Mouse (Mus musculus): ENCODE data around the gene Abhd4. TPM values are rescaled to one million over a fixed set of nuclear protein-coding genes. Genes with fewer than 3 reads are reported as not detected.

The Abhd4 gene
- polyA plus RNA-seq, 1 experiment from 2014 or later: 61.5 TPM

DNA sequence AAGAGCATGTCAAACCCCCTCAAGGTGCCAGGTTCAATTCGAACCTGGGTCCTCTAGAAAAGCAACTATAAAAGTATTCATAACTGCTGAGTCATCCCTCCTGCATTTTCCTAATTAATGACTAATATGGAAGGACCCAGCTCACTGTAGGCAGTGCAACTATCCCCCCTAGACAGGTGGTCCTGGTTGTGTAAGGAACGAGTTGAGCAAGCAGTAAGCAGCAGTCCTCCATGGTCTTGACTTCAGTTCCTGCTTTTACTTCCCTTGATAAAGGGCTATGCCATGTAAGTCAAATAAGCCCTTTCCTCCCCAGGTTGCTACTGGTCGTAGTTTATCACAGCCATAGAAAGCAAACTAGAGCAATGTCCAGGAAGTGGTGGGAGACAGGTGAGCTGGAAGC, 7.8 kb upstream of the Abhd4 start:
- 90% methylated on average over 3 of the region's 3 CpGs for WGBS
- peaks cover 25% of the 10 kb centered on the region for H3K36me3 ChIP-seq (ENCODE audit: control insufficient read depth, insufficient read depth, low read length)
- ATAC-seq (ENCODE audit: low read depth): no peak
- peaks cover 23% of the 10 kb centered on the region for H3K4me1 ChIP-seq (replicated peaks; ENCODE audit: control insufficient read depth, insufficient read depth, low read length)
- H3K9me3 ChIP-seq (ENCODE audit: control insufficient read depth, low read length): no peaks in the 10 kb centered on the region
- H3K9ac ChIP-seq (ENCODE audit: low read length): no peak overlapping the region
- H3K27me3 ChIP-seq (ENCODE audit: control insufficient read depth, insufficient read depth, low read depth, low read length): no peaks in the 10 kb centered on the region
- no peak overlapping the region for H3K27ac ChIP-seq (ENCODE audit: low read length)
- H3K4me3 ChIP-seq (ENCODE audit: low read length): no peak overlapping the region
- no peak overlapping the region for H3K4me2 ChIP-seq (ENCODE audit: low read depth, low read length)

DNA sequence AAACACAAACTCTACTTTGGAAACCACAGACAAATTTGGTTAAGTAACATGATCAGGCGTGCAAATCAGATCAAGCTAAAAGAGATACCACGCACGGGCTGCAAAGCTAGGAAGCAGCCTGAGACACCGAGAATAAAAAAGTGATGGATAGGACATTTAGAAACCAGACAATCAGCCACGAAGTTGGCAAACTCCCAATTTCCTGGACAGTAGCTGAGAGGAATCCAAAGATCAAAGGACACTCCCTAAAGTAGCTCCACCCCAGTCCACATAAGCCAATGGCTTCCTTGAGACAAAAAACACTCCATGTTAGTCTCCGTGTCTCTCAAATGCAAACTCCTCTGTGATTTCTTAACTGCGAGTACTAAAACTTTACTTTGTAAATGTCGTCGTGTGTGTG, 4.7 kb upstream of the Abhd4 start:
- H3K4me2 ChIP-seq (ENCODE audit: low read depth, low read length): no peak overlapping the region
- H3K27me3 ChIP-seq (ENCODE audit: control insufficient read depth, insufficient read depth, low read depth, low read length): no peaks in the 10 kb centered on the region
- H3K27ac ChIP-seq (ENCODE audit: low read length): peak overlapping the region; percentile 28; the same call in 1 of the 2 replicates
- H3K9ac ChIP-seq (ENCODE audit: low read length): no peak overlapping the region
- ATAC-seq (ENCODE audit: low read depth): no peak
- H3K36me3 ChIP-seq (ENCODE audit: control insufficient read depth, insufficient read depth, low read length): peaks cover 7% of the 10 kb centered on the region; the same call in 1 of the 2 replicates
- WGBS: 28% methylated on average over 9 of the region's 9 CpGs
- H3K4me3 ChIP-seq (ENCODE audit: low read length): no peak overlapping the region
- peaks cover 37% of the 10 kb centered on the region for H3K4me1 ChIP-seq (replicated peaks; ENCODE audit: control insufficient read depth, insufficient read depth, low read length)
- no peaks in the 10 kb centered on the region for H3K9me3 ChIP-seq (ENCODE audit: control insufficient read depth, low read length)

DNA sequence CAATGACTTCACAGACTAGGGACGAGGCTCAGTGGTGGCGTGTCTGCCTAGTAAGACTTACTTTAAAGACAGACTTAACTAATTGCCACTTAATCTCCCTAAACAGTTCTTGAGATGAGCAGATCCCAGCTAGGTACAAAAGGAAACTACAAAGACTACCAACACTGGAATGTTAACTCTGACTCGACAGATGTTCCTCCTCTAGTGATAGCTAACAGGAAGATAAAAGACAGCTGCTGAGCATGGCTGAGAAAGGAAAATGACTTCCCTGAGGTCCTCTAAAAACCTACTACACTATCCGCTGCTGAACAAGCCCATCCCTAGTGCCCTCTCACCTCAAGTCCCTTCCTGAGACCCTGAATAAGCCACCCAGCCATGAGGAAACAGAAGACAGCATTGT, 3.9 kb upstream of the Abhd4 start:
- H3K4me2 ChIP-seq (ENCODE audit: low read depth, low read length): peak overlapping the region; percentile 15
- no peak for ATAC-seq (ENCODE audit: low read depth)
- H3K9ac ChIP-seq (ENCODE audit: low read length): no peak overlapping the region
- H3K4me3 ChIP-seq (ENCODE audit: low read length): no peak overlapping the region
- 42% methylated on average over 4 of the region's 4 CpGs for WGBS
- no peaks in the 10 kb centered on the region for H3K27me3 ChIP-seq (ENCODE audit: control insufficient read depth, insufficient read depth, low read depth, low read length)
- peaks cover 7% of the 10 kb centered on the region; the same call in 1 of the 2 replicates for H3K36me3 ChIP-seq (ENCODE audit: control insufficient read depth, insufficient read depth, low read length)
- peak overlapping the region; percentile 43 for H3K27ac ChIP-seq (ENCODE audit: low read length)
- H3K9me3 ChIP-seq (ENCODE audit: control insufficient read depth, low read length): no peaks in the 10 kb centered on the region
- H3K4me1 ChIP-seq (replicated peaks; ENCODE audit: control insufficient read depth, insufficient read depth, low read length): peaks cover 41% of the 10 kb centered on the region

DNA sequence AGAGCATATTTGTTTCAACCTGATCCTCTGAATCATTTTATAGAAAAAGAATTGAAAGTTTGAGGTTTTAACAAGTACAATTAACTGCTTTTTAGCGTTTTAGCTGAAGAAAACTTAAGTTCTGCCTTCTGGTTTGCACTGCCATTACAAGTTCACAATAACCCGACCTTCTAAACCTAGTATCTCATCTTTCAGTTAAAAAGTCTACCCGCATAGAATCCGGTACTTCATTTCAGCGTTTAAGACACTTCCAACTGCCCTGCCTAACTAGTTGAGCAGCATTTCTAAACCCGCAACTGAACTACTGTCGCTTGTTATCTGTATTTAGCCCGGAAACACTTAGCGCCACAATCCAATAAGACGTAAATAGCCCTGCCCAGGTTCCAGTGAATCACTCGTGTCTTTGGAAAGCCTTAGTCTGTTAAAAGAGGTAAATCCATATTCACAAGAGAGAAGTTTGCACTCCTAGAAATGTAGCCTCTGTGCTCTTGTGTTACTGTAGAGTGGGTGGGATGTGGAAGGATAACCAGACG, 748 bp downstream of the Abhd4 start:
- Histone ChIP-seq H3K27ac (ENCODE audit: low read length) (no peak overlapping the region), H3K4me2 (ENCODE audit: low read depth, low read length) (peak overlapping the region; percentile 63), H3K4me1 (replicated peaks; ENCODE audit: control insufficient read depth, insufficient read depth, low read length) (peaks cover 41% of the 10 kb centered on the region), H3K4me3 (ENCODE audit: low read length) (peak overlapping the region; percentile 86), H3K9me3 (ENCODE audit: control insufficient read depth, low read length) (no peaks in the 10 kb centered on the region), H3K27me3 (ENCODE audit: control insufficient read depth, insufficient read depth, low read depth, low read length) (no peaks in the 10 kb centered on the region), H3K9ac (ENCODE audit: low read length) (no peak overlapping the region), H3K36me3 (ENCODE audit: control insufficient read depth, insufficient read depth, low read length) (no peaks in the 10 kb centered on the region)
- no peak for ATAC-seq (ENCODE audit: low read depth)
- WGBS: 47% methylated on average over 12 of the region's 12 CpGs

DNA sequence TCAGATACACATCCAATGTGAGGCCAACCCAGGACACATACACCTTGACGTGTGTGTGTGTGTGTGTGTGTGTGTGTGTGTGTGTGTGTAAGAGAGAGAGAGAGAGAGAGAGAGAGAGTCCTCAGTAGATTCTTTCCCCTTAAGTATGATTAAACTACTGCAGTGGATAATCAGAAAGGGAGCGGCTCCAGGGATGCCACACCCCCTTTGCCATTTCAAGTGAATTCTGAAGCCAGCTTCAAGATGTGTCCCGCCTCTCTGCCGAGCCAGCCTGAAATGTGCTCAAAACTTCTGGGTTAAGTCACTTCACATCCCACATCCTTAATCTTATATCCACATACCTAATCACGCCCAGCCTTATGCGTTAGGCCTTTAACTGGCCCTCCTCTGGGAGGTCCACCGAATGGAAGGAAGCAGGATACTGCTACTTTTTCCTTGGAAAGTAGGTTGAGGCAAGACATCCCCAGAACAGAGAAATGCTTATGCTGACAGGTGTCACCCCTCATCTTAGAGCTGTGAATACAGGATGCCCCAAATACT, 4.2 kb downstream of the Abhd4 start:
- H3K36me3 ChIP-seq (ENCODE audit: control insufficient read depth, insufficient read depth, low read length): no peaks in the 10 kb centered on the region
- no peak overlapping the region for H3K9ac ChIP-seq (ENCODE audit: low read length)
- 54% methylated on average over 7 of the region's 7 CpGs for WGBS
- no peaks in the 10 kb centered on the region for H3K9me3 ChIP-seq (ENCODE audit: control insufficient read depth, low read length)
- H3K27me3 ChIP-seq (ENCODE audit: control insufficient read depth, insufficient read depth, low read depth, low read length): no peaks in the 10 kb centered on the region
- peaks cover 20% of the 10 kb centered on the region for H3K4me1 ChIP-seq (replicated peaks; ENCODE audit: control insufficient read depth, insufficient read depth, low read length)
- peak overlapping the region; percentile 60; the same call in 1 of the 2 replicates for H3K4me2 ChIP-seq (ENCODE audit: low read depth, low read length)
- no peak for ATAC-seq (ENCODE audit: low read depth)
- H3K27ac ChIP-seq (ENCODE audit: low read length): no peak overlapping the region
- H3K4me3 ChIP-seq (ENCODE audit: low read length): no peak overlapping the region

DNA sequence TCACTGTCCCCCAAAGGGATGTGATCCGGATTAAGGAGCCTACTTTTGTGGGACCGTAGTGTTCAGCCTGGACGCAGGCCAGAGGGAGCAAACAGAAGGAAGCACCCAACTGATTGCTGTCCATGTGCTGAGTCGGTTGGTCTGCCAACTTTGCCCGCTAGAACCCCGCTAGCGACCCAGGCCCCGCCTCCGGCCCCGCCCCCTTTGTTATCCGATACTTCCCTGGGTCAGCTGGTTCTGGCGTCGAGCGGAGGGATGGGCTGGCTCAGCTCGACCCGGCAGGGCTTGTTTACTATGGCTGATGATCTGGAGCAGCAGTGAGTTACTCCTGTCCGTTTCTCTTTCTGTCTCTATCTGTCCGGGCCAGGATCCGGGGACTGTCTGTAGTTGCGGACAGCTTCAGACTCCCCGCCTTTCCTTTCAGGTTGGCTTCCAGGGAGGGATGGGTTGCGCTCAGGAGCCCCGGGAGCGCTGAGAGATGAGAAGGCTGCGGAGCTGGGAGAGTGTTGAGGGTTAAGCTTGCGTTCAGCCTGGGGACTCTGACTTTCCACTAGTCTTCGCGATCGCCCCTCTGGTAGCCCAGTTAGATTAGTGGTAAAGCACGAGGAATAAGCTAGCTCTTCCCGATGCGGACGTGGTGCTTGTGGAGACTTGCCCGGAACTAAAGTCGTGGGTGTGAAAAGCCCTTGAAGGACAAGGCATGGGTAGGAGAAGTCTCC, 5.2 kb downstream of the Abhd4 start:
- Histone ChIP-seq H3K27ac (ENCODE audit: low read length) (peak overlapping the region; percentile 70), H3K27me3 (ENCODE audit: control insufficient read depth, insufficient read depth, low read depth, low read length) (no peaks in the 10 kb centered on the region), H3K9me3 (ENCODE audit: control insufficient read depth, low read length) (no peaks in the 10 kb centered on the region), H3K4me3 (ENCODE audit: low read length) (peak overlapping the region; percentile 60), H3K4me1 (replicated peaks; ENCODE audit: control insufficient read depth, insufficient read depth, low read length) (peaks cover 20% of the 10 kb centered on the region), H3K36me3 (ENCODE audit: control insufficient read depth, insufficient read depth, low read length) (peaks cover 5% of the 10 kb centered on the region), H3K4me2 (ENCODE audit: low read depth, low read length) (peak overlapping the region; percentile 60), H3K9ac (ENCODE audit: low read length) (peak overlapping the region; percentile 64)
- WGBS: under 1% methylated on average over 35 of the region's 35 CpGs
- peak; percentile 97 for ATAC-seq (ENCODE audit: low read depth)

DNA sequence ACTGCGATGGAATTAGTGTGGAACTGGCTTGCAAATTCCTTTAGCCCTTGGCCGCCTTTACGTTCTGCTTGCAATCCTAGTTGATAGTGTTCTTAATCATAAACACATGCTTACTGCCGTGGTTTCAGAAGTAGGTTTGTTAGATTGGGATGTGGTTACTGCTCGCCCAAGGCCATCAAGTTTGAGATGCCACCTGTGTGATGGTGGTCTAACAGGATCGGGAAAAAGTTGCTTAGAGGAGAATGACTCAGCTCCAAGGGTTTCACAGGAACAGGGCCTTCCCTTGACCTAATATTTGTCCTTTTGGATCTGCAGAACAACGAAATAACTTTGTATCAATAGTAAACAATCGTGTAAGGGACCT, 5.7 kb downstream of the Abhd4 start:
- 15% methylated on average over 8 of the region's 8 CpGs for WGBS
- peaks cover 19% of the 10 kb centered on the region for H3K4me1 ChIP-seq (replicated peaks; ENCODE audit: control insufficient read depth, insufficient read depth, low read length)
- peak overlapping the region; percentile 70 for H3K27ac ChIP-seq (ENCODE audit: low read length)
- peaks cover 6% of the 10 kb centered on the region for H3K36me3 ChIP-seq (ENCODE audit: control insufficient read depth, insufficient read depth, low read length)
- peak overlapping the region; percentile 60 for H3K4me3 ChIP-seq (ENCODE audit: low read length)
- H3K4me2 ChIP-seq (ENCODE audit: low read depth, low read length): peak overlapping the region; percentile 60
- no peak for ATAC-seq (ENCODE audit: low read depth)
- H3K9me3 ChIP-seq (ENCODE audit: control insufficient read depth, low read length): no peaks in the 10 kb centered on the region
- no peaks in the 10 kb centered on the region for H3K27me3 ChIP-seq (ENCODE audit: control insufficient read depth, insufficient read depth, low read depth, low read length)
- peak overlapping the region; percentile 64 for H3K9ac ChIP-seq (ENCODE audit: low read length)

DNA sequence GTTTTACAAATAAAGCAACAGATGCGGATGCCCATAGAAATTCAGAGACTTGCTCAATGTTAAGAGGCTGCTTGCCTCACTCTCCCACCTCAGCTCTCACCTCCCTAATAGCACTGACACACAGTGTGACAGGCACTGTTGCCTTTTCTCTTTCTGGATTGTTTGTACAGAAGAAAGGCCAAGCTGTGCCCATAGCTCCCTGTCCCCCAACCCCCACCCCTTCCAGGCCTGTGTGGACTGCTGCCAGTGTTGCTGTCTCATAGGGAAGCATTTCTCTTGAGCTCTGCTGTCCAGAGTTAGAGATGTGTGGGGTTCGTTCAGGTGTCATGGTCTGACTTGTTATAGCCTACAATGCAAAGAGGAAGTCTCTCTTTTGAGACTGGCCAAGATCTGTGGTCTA, 6.2 kb downstream of the Abhd4 start:
- H3K36me3 ChIP-seq (ENCODE audit: control insufficient read depth, insufficient read depth, low read length): peaks cover 6% of the 10 kb centered on the region
- H3K4me3 ChIP-seq (ENCODE audit: low read length): peak overlapping the region; percentile 60; the same call in 1 of the 2 replicates
- H3K9ac ChIP-seq (ENCODE audit: low read length): no peak overlapping the region
- 79% methylated on average over 2 of the region's 2 CpGs for WGBS
- no peak for ATAC-seq (ENCODE audit: low read depth)
- no peaks in the 10 kb centered on the region for H3K9me3 ChIP-seq (ENCODE audit: control insufficient read depth, low read length)
- H3K27me3 ChIP-seq (ENCODE audit: control insufficient read depth, insufficient read depth, low read depth, low read length): no peaks in the 10 kb centered on the region
- H3K4me1 ChIP-seq (replicated peaks; ENCODE audit: control insufficient read depth, insufficient read depth, low read length): peaks cover 17% of the 10 kb centered on the region
- H3K27ac ChIP-seq (ENCODE audit: low read length): no peak overlapping the region
- peak overlapping the region; percentile 60 for H3K4me2 ChIP-seq (ENCODE audit: low read depth, low read length)

DNA sequence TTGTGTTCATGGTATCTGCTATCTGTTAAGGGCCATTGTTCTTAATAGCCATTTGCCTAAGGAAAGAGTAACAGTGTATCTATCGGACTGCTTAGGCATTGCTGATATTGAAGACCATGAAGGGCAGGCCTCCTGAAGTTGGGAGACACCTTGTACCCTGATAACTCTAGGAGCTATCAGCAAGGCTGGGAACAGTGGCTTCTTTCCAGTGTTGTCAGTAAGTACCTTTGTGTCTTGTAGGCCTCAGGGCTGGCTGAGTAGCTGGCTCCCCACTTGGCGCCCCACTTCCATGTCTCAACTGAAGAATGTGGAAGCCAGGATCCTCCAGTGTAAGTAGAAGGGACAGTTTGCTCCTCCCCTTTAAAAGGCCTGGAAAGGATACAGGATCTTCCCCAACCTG, 7.4 kb downstream of the Abhd4 start:
- no peaks in the 10 kb centered on the region for H3K27me3 ChIP-seq (ENCODE audit: control insufficient read depth, insufficient read depth, low read depth, low read length)
- H3K9me3 ChIP-seq (ENCODE audit: control insufficient read depth, low read length): no peaks in the 10 kb centered on the region
- H3K4me1 ChIP-seq (replicated peaks; ENCODE audit: control insufficient read depth, insufficient read depth, low read length): peaks cover 17% of the 10 kb centered on the region
- no peak overlapping the region for H3K4me3 ChIP-seq (ENCODE audit: low read length)
- WGBS: 87% methylated on average over 2 of the region's 2 CpGs
- no peak for ATAC-seq (ENCODE audit: low read depth)
- peaks cover 6% of the 10 kb centered on the region for H3K36me3 ChIP-seq (ENCODE audit: control insufficient read depth, insufficient read depth, low read length)
- H3K9ac ChIP-seq (ENCODE audit: low read length): no peak overlapping the region
- H3K4me2 ChIP-seq (ENCODE audit: low read depth, low read length): no peak overlapping the region
- no peak overlapping the region for H3K27ac ChIP-seq (ENCODE audit: low read length)

All from lung, embryonic 16.5 days (tissue).